Mouse (Mus musculus): ENCODE results near the gene Zfp382. TPM values are rescaled to one million over a fixed set of nuclear protein-coding genes. Genes with fewer than 3 reads are reported as not detected.

Gene Zfp382
- 14.6 to 20.9 TPM (median 16.3 TPM) in 4 replicates for total RNA-seq (2023; ENCODE audit: inconsistent age)

GRCm38 (mm10) chr7:30121308-30122187, at the start of gene Zfp382:
Gene Zfp382 (plus strand): TSS chr7:30121942.

DNA sequence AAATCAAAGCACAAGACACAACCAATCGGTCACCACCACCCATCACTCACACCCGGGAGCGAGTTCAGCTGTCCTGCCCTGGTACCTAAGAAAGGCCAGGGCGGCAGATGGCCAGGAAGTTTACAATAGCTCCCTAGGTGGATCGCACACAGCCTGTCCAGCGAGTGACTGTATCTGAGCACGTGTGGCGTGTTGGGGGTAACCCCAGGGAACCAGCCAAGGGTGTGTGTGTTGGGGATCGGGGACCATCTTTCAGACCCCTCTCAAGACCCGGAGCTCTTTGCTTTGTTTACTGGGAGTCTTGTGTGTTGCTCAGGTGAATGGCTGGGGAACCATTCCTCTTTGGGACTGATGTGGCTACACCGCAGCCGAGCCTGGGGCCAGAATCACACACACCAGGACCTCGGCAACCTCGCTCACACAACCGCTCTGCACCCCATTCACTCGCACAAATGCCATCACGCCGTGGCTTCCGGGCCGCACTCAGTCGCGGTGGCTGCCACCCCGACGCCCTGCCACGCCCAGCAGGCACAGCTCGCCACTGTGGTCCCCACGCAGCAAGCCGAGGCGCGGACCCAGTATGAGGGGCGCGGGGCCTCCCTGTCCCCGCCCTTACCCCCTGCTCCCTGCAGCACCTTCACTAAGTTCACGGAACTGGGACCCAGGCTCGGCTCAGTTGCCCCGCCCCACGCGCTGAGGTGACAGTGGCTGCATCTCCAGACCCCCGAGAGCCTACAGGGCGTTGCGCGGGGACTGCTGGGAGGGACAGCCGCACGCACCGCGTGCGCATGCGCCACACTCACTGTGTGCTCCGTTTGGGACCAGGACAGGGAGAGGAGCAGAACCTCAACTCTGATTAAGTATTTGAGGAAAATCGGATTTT, 49.4 kb upstream of the Zfp382 start, which contains the start of gene Zfp82:
TSS of gene Zfp82 (minus strand) at position 755 of the 883 bp plus-strand sequence.

DNA sequence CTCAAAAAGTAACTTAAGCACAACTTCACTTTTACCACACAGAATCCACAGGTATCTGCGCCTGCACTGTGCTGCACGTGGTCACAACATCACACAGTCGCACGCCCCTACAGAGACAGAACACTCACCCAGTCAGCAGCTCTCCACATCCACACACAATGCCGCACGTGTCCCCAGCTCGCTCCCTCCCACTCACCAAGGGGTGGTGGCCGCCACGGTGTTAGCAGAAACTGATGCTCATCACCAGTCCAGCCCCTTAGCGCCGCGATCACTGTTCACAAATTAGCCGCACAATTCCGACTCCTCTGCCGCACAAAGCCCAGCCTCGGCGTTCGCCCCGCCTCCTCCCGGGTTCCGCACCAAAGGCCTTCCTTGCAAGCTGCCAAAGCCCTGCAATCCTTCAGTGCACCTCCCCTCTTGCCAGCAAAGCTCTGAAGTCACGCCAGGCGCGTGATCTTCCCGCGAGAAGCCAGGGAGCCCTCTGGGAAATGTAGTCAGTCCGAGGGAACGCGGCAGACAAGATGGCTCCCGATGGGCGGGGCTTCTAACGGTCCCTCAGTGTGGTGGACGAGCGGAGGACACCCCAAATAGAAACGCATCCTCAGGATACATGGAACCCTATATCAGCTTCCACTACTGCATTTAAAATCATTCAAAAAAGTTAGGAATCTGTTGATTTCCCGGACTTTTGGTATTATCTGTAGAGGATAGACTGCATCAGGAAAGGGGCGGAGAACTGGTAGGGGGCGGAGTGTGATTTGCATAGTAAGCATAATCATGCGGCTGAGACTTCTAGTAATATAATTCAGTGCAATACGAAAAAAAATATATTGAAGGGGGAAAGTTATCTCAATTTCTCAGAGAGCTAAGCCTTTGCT, 31.4 kb upstream of the Zfp382 start, which contains the start of the genes Gm26920 and Zfp566:
TSS of gene Gm26920 (minus strand) at position 319 of the 878 bp plus-strand sequence.
TSS of gene Zfp566 (minus strand) at position 436 of the 878 bp plus-strand sequence.

GRCm38 (mm10) chr7:30094646-30095429, 26.9 kb upstream of the Zfp382 start, which contains the start of gene Zfp260:
Gene Zfp260 (plus strand): TSS chr7:30094777.

GRCm38 (mm10) chr7:30169583-30170282, 48.0 kb downstream of the Zfp382 start, which contains the start of gene Zfp146:
Gene Zfp146 (minus strand): TSS chr7:30169750.

GRCm38 (mm10) chr7:30183879-30184289, 62.1 kb downstream of the Zfp382 start, which contains the start of gene Cox7a1:
Gene Cox7a1 (plus strand): TSS chr7:30184144.

Other genes starting within 250 kb of the Zfp382 start
- 8.0 to 14.8 TPM (median 9.0 TPM) in 4 replicates for gene Zfp27, start 215.4 kb upstream of the Zfp382 start, total RNA-seq (2023; ENCODE audit: inconsistent age)
- gene Zfp383, start 213.7 kb upstream of the Zfp382 start, total RNA-seq (2023; ENCODE audit: inconsistent age): 4.3 to 5.7 TPM (median 5.1 TPM) in 4 replicates
- 8.4 to 17.9 TPM (median 11.8 TPM) in 4 replicates for gene Zfp74, start 167.9 kb upstream of the Zfp382 start, total RNA-seq (2023; ENCODE audit: inconsistent age)
- 17.9 to 25.3 TPM (median 22.4 TPM) in 4 replicates for gene Zfp568, start 138.0 kb upstream of the Zfp382 start, total RNA-seq (2023; ENCODE audit: inconsistent age)
- 3.1 to 4.9 TPM (median 4.0 TPM) in 4 replicates for gene Zfp14, start 70.6 kb upstream of the Zfp382 start, total RNA-seq (2023; ENCODE audit: inconsistent age)
- 4.2 to 7.9 TPM (median 5.0 TPM) in 4 replicates for gene Zfp82, start 49.0 kb upstream of the Zfp382 start, total RNA-seq (2023; ENCODE audit: inconsistent age)
- gene Gm26920, start 31.5 kb upstream of the Zfp382 start, total RNA-seq (2023; ENCODE audit: inconsistent age): not detected in 4 replicates
- gene Zfp566, start 31.4 kb upstream of the Zfp382 start, total RNA-seq (2023; ENCODE audit: inconsistent age): 5.3 to 7.5 TPM (median 5.8 TPM) in 4 replicates
- gene Zfp260, start 27.2 kb upstream of the Zfp382 start, total RNA-seq (2023; ENCODE audit: inconsistent age): 23.6 to 31.7 TPM (median 26.5 TPM) in 4 replicates
- 41.7 to 52.0 TPM (median 46.8 TPM) in 4 replicates for gene Zfp146, start 47.8 kb downstream of the Zfp382 start, total RNA-seq (2023; ENCODE audit: inconsistent age)
- gene Cox7a1, start 62.2 kb downstream of the Zfp382 start, total RNA-seq (2023; ENCODE audit: inconsistent age): 1.6 TPM in 1 of 4 replicates, not detected in the others
- 176 to 190 TPM (median 187 TPM) in 4 replicates for gene Capns1, start 76.9 kb downstream of the Zfp382 start, total RNA-seq (2023; ENCODE audit: inconsistent age)
- 33.3 to 43.1 TPM (median 37.9 TPM) in 4 replicates for gene Polr2i, start 110.0 kb downstream of the Zfp382 start, total RNA-seq (2023; ENCODE audit: inconsistent age)
- 30.3 to 41.6 TPM (median 35.2 TPM) in 4 replicates for gene Tbcb, start 110.3 kb downstream of the Zfp382 start, total RNA-seq (2023; ENCODE audit: inconsistent age)
- gene Ovol3, start 113.8 kb downstream of the Zfp382 start, total RNA-seq (2023; ENCODE audit: inconsistent age): not detected in 4 replicates
- 1.1 to 2.1 TPM (median 1.7 TPM) in 4 replicates for gene Thap8, start 158.2 kb downstream of the Zfp382 start, total RNA-seq (2023; ENCODE audit: inconsistent age)
- gene Wdr62, start 158.5 kb downstream of the Zfp382 start, total RNA-seq (2023; ENCODE audit: inconsistent age): 6.2 to 10.2 TPM (median 6.8 TPM) in 4 replicates
- not detected in 4 replicates for gene Clip3, start 169.8 kb downstream of the Zfp382 start, total RNA-seq (2023; ENCODE audit: inconsistent age)
- 78.4 to 86.3 TPM (median 81.5 TPM) in 4 replicates for gene Alkbh6, start 186.8 kb downstream of the Zfp382 start, total RNA-seq (2023; ENCODE audit: inconsistent age)
- 6.4 to 7.9 TPM (median 6.8 TPM) in 4 replicates for gene Syne4, start 192.9 kb downstream of the Zfp382 start, total RNA-seq (2023; ENCODE audit: inconsistent age)
- 4.3 to 7.0 TPM (median 5.0 TPM) in 4 replicates for gene E130208F15Rik, start 199.8 kb downstream of the Zfp382 start, total RNA-seq (2023; ENCODE audit: inconsistent age)
- 17.6 to 23.6 TPM (median 21.4 TPM) in 4 replicates for gene Sdhaf1, start 202.0 kb downstream of the Zfp382 start, total RNA-seq (2023; ENCODE audit: inconsistent age)
- not detected in 4 replicates for gene Lrfn3, start 240.8 kb downstream of the Zfp382 start, total RNA-seq (2023; ENCODE audit: inconsistent age)